Mouse (Mus musculus): ENCODE measurements around the gene Mmp9. TPM values are rescaled to one million over a fixed set of nuclear protein-coding genes. Genes with fewer than 3 reads are reported as not detected.

Mmp9 gene
- 1.9 and 2.0 TPM in 2 replicates for polyA plus RNA-seq (2014; fragmentation: Nextera tagmentation; extraction: Ambion mirVana)

GRCm38 (mm10) chr2:164940140-164940830, at the start of gene Mmp9:
TSS of gene Mmp9 (plus strand) at chr2:164940780.
- Histone ChIP-seq H3K4me3 (ENCODE audit: low read depth, low read length) (no peak within 1 kb of the TSS), H3K27ac (ENCODE audit: low read depth, low read length) (no peak within 1 kb of the TSS), H3K4me2 (no peak within 1 kb of the TSS), H3K27me3 (ENCODE audit: control insufficient read depth, insufficient read depth, low read length) (peaks cover 24% of the 10 kb centered on the region), H3K9ac (ENCODE audit: low read length) (no peak within 1 kb of the TSS), H3K4me1 (ENCODE audit: control insufficient read depth, insufficient read depth, low read length) (peaks cover 18% of the 10 kb centered on the region), H3K9me3 (ENCODE audit: control insufficient read depth, low read length) (no peaks in the 10 kb centered on the region), H3K36me3 (ENCODE audit: control insufficient read depth, insufficient read depth, low read length) (no peaks in the 10 kb centered on the region)
- WGBS, result 21% methylated on average over 10 of the region's 10 CpGs
- DNase-seq (ENCODE audit: low spot score, missing footprints), result no peak
- ATAC-seq (ENCODE audit: low FRiP score), result no peak; the same call in 1 of the 2 replicates

DNA sequence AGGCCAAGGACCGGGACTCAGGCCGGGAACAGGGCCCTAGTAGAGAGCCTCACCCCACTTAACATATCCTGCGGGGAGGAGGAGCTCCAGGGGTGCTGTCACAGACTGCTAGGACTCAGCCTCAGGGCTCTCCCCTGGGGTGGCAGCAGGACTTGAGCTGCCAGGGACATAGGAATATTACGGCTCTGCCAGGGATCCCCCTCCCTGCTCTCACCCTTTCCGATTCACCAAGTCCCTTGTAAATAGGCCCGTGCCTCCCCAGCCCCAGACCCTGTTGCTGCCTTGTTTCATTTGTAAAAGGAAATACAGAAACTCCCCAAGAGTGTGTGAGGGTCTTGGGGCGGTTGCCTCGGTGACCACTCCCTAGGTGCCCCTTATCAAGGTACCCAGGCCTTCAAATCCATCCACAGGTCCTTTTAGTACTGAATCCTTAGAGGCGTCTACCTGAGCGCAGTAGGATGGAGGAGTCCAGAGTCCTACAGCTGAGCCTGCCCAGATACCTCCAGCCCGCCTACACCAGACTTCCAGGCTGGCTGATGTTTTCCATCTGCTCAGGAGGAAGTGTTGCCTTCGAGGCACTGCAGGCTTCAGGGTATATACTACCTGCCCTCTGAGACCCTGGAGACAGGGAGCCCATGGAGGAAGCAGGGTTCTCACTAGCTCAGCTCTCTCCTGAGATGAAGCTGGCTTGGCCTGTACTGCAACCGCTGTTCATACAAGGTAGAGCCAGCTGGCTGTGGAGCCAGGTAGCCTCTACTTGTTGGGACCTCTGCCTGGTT, 49.3 kb upstream of the Mmp9 start:
- peaks cover 50% of the 10 kb centered on the region for H3K36me3 ChIP-seq (ENCODE audit: control insufficient read depth, insufficient read depth, low read length)
- 89% methylated on average over 13 of the region's 13 CpGs for WGBS
- H3K4me1 ChIP-seq (ENCODE audit: control insufficient read depth, insufficient read depth, low read length), result no peaks in the 10 kb centered on the region
- no peak for ATAC-seq (ENCODE audit: low FRiP score)
- no peak overlapping the region for H3K4me3 ChIP-seq (ENCODE audit: low read depth, low read length)
- no peaks in the 10 kb centered on the region for H3K27me3 ChIP-seq (ENCODE audit: control insufficient read depth, insufficient read depth, low read length)
- no peak overlapping the region for H3K27ac ChIP-seq (ENCODE audit: low read depth, low read length)
- H3K9me3 ChIP-seq (ENCODE audit: control insufficient read depth, low read length), result no peaks in the 10 kb centered on the region
- H3K4me2 ChIP-seq, result no peak overlapping the region
- no peak overlapping the region for H3K9ac ChIP-seq (ENCODE audit: low read length)
- DNase-seq (ENCODE audit: low spot score, missing footprints), result peak; percentile 77

GRCm38 (mm10) chr2:164891908-164892695, 48.5 kb upstream of the Mmp9 start:
- WGBS, result 88% methylated on average over 15 of the region's 15 CpGs
- ATAC-seq (ENCODE audit: low FRiP score), result no peak
- Histone ChIP-seq H3K4me3 (ENCODE audit: low read depth, low read length) (no peak overlapping the region), H3K4me2 (no peak overlapping the region), H3K4me1 (ENCODE audit: control insufficient read depth, insufficient read depth, low read length) (no peaks in the 10 kb centered on the region), H3K9me3 (ENCODE audit: control insufficient read depth, low read length) (no peaks in the 10 kb centered on the region), H3K27ac (ENCODE audit: low read depth, low read length) (no peak overlapping the region), H3K27me3 (ENCODE audit: control insufficient read depth, insufficient read depth, low read length) (no peaks in the 10 kb centered on the region), H3K36me3 (ENCODE audit: control insufficient read depth, insufficient read depth, low read length) (peaks cover 50% of the 10 kb centered on the region), H3K9ac (ENCODE audit: low read length) (no peak overlapping the region)
- peak; percentile 79 for DNase-seq (ENCODE audit: low spot score, missing footprints)

- 91% methylated on average over 6 of the region's 6 CpGs for WGBS
- no peak overlapping the region for H3K4me3 ChIP-seq (ENCODE audit: low read depth, low read length)
- H3K9me3 ChIP-seq (ENCODE audit: control insufficient read depth, low read length), result no peaks in the 10 kb centered on the region
- peaks cover 53% of the 10 kb centered on the region for H3K36me3 ChIP-seq (ENCODE audit: control insufficient read depth, insufficient read depth, low read length)
- H3K27me3 ChIP-seq (ENCODE audit: control insufficient read depth, insufficient read depth, low read length), result no peaks in the 10 kb centered on the region
- H3K4me1 ChIP-seq (ENCODE audit: control insufficient read depth, insufficient read depth, low read length), result no peaks in the 10 kb centered on the region
- DNase-seq (ENCODE audit: low spot score, missing footprints), result peak; percentile 71
- H3K27ac ChIP-seq (ENCODE audit: low read depth, low read length), result no peak overlapping the region
- no peak overlapping the region for H3K4me2 ChIP-seq
- H3K9ac ChIP-seq (ENCODE audit: low read length), result no peak overlapping the region
- ATAC-seq (ENCODE audit: low FRiP score), result no peak
Measured at GRCm38 (mm10) chr2:164892696-164893216, 47.8 kb upstream of the Mmp9 start.

DNA sequence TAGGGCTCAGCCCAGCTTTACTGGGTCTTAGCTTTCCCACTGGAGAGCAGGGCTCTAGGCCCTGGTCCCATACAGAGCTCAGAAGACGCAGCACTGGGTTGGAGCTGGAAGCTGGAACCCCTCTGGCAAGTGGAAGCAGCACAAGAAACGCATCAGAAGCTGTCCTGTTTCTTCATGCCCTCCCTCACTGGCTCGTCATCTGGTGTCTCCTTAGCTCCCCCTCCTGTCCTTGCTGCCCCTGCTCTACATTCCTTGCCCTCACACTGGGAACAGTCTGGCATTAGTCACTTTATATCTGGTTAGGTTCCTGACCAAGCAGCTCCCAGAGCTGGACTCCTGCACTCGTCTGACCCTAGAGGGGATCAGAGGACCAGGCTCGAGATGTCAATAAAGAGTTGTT, 46.5 kb upstream of the Mmp9 start:
- ATAC-seq (ENCODE audit: low FRiP score) (no peak), DNase-seq (ENCODE audit: low spot score, missing footprints) (no peak)
- no peak overlapping the region for H3K4me3 ChIP-seq (ENCODE audit: low read depth, low read length)
- H3K27ac ChIP-seq (ENCODE audit: low read depth, low read length), result no peak overlapping the region
- 63% methylated on average over 5 of the region's 5 CpGs for WGBS
- no peak overlapping the region for H3K4me2 ChIP-seq
- no peak overlapping the region for H3K9ac ChIP-seq (ENCODE audit: low read length)
- no peaks in the 10 kb centered on the region for H3K9me3 ChIP-seq (ENCODE audit: control insufficient read depth, low read length)
- no peaks in the 10 kb centered on the region for H3K27me3 ChIP-seq (ENCODE audit: control insufficient read depth, insufficient read depth, low read length)
- H3K4me1 ChIP-seq (ENCODE audit: control insufficient read depth, insufficient read depth, low read length), result no peaks in the 10 kb centered on the region
- peaks cover 55% of the 10 kb centered on the region for H3K36me3 ChIP-seq (ENCODE audit: control insufficient read depth, insufficient read depth, low read length)

GRCm38 (mm10) chr2:164894644-164895043, 45.9 kb upstream of the Mmp9 start:
- Histone ChIP-seq H3K4me1 (ENCODE audit: control insufficient read depth, insufficient read depth, low read length) (no peaks in the 10 kb centered on the region), H3K27me3 (ENCODE audit: control insufficient read depth, insufficient read depth, low read length) (no peaks in the 10 kb centered on the region), H3K9me3 (ENCODE audit: control insufficient read depth, low read length) (no peaks in the 10 kb centered on the region), H3K27ac (ENCODE audit: low read depth, low read length) (no peak overlapping the region), H3K36me3 (ENCODE audit: control insufficient read depth, insufficient read depth, low read length) (peaks cover 56% of the 10 kb centered on the region), H3K4me3 (ENCODE audit: low read depth, low read length) (no peak overlapping the region), H3K4me2 (no peak overlapping the region), H3K9ac (ENCODE audit: low read length) (no peak overlapping the region)
- WGBS, result 75% methylated on average over 1 of the region's 1 CpGs
- DNase-seq (ENCODE audit: low spot score, missing footprints) (peak; percentile 75), ATAC-seq (ENCODE audit: low FRiP score) (no peak)

DNA sequence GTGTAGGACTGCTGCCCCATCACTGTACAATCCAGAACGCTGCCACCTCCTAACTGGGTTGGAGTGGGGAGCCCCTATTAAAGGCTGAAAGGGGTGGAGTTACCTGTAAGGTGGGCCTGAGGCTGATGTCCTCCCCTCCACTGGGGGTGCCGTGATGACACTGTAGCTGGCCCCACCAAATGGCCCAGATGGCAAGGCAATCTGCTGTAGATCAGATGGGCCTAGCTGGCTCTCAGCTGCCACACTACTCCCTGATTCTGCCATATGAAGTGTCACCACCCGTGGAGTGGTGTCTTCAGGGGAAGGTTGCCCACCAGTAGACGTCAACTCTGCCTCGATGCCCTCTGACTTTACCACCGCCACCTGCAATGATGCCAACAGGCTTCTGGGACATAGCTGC, 44.7 kb upstream of the Mmp9 start:
- Histone ChIP-seq H3K4me3 (ENCODE audit: low read depth, low read length) (no peak overlapping the region), H3K27ac (ENCODE audit: low read depth, low read length) (no peak overlapping the region), H3K9me3 (ENCODE audit: control insufficient read depth, low read length) (no peaks in the 10 kb centered on the region), H3K27me3 (ENCODE audit: control insufficient read depth, insufficient read depth, low read length) (no peaks in the 10 kb centered on the region), H3K4me1 (ENCODE audit: control insufficient read depth, insufficient read depth, low read length) (no peaks in the 10 kb centered on the region), H3K9ac (ENCODE audit: low read length) (no peak overlapping the region), H3K36me3 (ENCODE audit: control insufficient read depth, insufficient read depth, low read length) (peaks cover 54% of the 10 kb centered on the region), H3K4me2 (no peak overlapping the region)
- DNase-seq (ENCODE audit: low spot score, missing footprints) (peak; percentile 65), ATAC-seq (ENCODE audit: low FRiP score) (no peak)
- WGBS, result 95% methylated on average over 6 of the region's 6 CpGs

DNA sequence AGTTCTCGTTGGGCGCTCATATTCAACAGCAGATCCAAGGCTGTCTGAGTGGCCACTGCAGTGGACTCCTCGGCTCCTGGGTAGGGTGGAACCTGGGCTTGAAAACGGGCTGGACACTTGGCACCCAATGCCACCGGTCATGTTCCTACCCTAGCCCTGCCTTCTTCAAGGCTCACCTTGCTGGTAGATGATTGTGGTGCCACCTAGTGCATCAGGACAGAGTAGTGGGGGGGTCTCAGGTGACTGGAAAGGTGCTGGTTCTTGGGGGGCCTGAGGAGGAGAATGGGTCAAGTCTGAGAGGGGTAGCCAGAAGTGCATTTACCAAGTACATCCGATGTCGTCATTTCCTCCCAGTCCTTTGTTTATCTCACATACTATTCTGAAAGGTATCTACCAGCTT, 42.6 kb upstream of the Mmp9 start:
- Histone ChIP-seq H3K4me3 (ENCODE audit: low read depth, low read length) (no peak overlapping the region), H3K9me3 (ENCODE audit: control insufficient read depth, low read length) (no peaks in the 10 kb centered on the region), H3K36me3 (ENCODE audit: control insufficient read depth, insufficient read depth, low read length) (peaks cover 55% of the 10 kb centered on the region), H3K9ac (ENCODE audit: low read length) (no peak overlapping the region), H3K4me1 (ENCODE audit: control insufficient read depth, insufficient read depth, low read length) (no peaks in the 10 kb centered on the region), H3K27ac (ENCODE audit: low read depth, low read length) (no peak overlapping the region), H3K27me3 (ENCODE audit: control insufficient read depth, insufficient read depth, low read length) (no peaks in the 10 kb centered on the region), H3K4me2 (no peak overlapping the region)
- no peak for DNase-seq (ENCODE audit: low spot score, missing footprints)
- 95% methylated on average over 7 of the region's 7 CpGs for WGBS
- no peak for ATAC-seq (ENCODE audit: low FRiP score)
